Mouse (Mus musculus) olfactory bulb, adult 2 months (tissue): Measurements from ENCODE around the gene Flvcr2.

ENCODE experiments used
- CTCF ChIP-seq: fragments of 200-500 bp; IDR thresholded peaks from 2 replicates; pipeline ENCODE4 v1.5.1; 2012; ENCODE audit warnings: low read depth, mild to moderate bottlenecking, low read length, moderate library complexity; ENCODE audit not compliant: insufficient read depth
- POLR2A ChIP-seq: fragments of 200-500 bp; IDR thresholded peaks from 2 replicates; pipeline ENCODE4 v1.6.1; 2012; ENCODE audit warnings: mild to moderate bottlenecking, low read depth, low read length, moderate library complexity; ENCODE audit not compliant: insufficient read depth

- TF ChIP-seq CTCF, result no peak
- TF ChIP-seq POLR2A, result no peak
Observed at GRCm38 (mm10) chr12:85795551-85795950, 49.2 kb downstream of the Flvcr2 start.
